Mouse (Mus musculus) megakaryocyte, embryonic 14.5 days (primary cell): ENCODE data around the gene Mlkl. TPM values are rescaled to one million over a fixed set of nuclear protein-coding genes. Genes with fewer than 3 reads are reported as not detected.

ENCODE experiments used
- H3K27me3 ChIP-seq: replicated peaks from 2 replicates; pipeline ENCODE3; 2012; ENCODE audit warnings: inconsistent platforms
- H3K36me3 ChIP-seq: replicated peaks from 2 replicates; pipeline ENCODE3; 2012; ENCODE audit warnings: low read length, inconsistent platforms, mixed read lengths
- H3K4me1 ChIP-seq: 2 replicates; pipeline ENCODE4 v1.6.1; 2012; ENCODE audit warnings: inconsistent platforms
- H3K4me3 ChIP-seq: replicated peaks from 2 replicates; pipeline ENCODE3; 2012; ENCODE audit warnings: moderate library complexity, mild to moderate bottlenecking, inconsistent platforms
- H3K9me3 ChIP-seq: 2 replicates; pipeline ENCODE4 v1.6.1; 2012; ENCODE audit warnings: inconsistent platforms
- FLI1 ChIP-seq: IDR thresholded peaks from 2 replicates; pipeline ENCODE4 v1.6.1; 2012; ENCODE audit warnings: low read length, inconsistent platforms, mixed read lengths
- GATA1 ChIP-seq: IDR thresholded peaks from 3 replicates; pipeline ENCODE4 v1.6.1; 2012; ENCODE audit warnings: mixed read lengths, low read length, inconsistent platforms, borderline replicate concordance
- polyA plus RNA-seq: library from polyadenylated mRNA; stranded (reverse); fragments of >175 nt; gene quantifications from 2 replicates; pipeline ENCODE4 v1.2.3, GENCODE M21; 2012; ENCODE audit warnings: low replicate concordance; ENCODE audit not compliant: insufficient read depth

Gene Mlkl
- polyA plus RNA-seq, result 3.8 TPM in 1 of 2 replicates, not detected in the other

DNA sequence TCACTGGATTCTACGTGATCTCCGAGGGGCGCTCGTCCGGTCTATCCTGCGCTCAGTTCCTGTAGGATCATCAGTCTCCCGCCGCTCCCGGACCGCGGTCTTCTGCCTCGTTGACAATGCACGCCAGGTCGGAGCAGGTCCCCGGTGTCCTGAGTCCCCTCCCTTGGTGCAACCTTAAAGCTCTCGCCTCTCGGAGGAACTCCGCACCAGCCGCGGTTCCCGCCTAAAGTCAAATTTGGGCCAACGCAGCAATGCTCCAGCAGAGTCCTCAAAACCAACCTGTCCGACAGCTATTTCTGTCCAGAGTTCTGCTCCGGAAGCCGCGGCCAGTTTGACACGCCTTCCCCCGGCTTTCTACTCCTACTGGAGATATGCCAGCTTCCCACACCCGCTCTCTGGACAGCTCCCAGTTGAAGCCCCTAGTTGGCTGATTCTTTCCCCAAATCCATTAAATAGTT, at the start of gene Mlkl:
Gene Mlkl (minus strand): TSS at position 288 of the 458 bp plus-strand sequence.
- Histone ChIP-seq H3K4me3 (peak within 1 kb of the TSS; percentile 95), H3K9me3 (no peaks in the 10 kb centered on the region; the same call in 1 of the 2 replicates), H3K4me1 (peaks cover 21% of the 10 kb centered on the region), H3K36me3 (peaks cover 5% of the 10 kb centered on the region), H3K27me3 (peaks cover 14% of the 10 kb centered on the region)
- no peak for TF ChIP-seq GATA1

DNA sequence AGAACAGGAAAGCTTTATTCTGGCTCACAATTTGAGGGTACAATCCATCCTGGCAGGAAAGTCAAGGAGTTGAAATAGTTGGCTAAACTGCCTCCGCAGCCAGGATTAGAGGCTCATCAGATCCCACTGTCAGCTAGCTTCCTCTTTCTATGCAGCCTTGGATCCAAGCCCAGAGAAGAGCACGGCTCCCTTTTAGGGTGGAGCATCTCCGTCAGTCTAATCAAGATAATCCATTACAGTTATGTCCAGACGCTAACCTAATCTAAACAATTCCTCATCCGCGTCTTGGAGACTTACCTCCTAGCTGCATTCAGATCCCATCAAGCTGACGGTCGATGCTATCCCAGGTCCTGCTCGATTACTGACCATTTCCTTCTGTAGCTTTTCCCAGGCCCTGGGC, 47.9 kb upstream of the Mlkl start:
- H3K27me3 ChIP-seq, result peaks cover 73% of the 10 kb centered on the region

DNA sequence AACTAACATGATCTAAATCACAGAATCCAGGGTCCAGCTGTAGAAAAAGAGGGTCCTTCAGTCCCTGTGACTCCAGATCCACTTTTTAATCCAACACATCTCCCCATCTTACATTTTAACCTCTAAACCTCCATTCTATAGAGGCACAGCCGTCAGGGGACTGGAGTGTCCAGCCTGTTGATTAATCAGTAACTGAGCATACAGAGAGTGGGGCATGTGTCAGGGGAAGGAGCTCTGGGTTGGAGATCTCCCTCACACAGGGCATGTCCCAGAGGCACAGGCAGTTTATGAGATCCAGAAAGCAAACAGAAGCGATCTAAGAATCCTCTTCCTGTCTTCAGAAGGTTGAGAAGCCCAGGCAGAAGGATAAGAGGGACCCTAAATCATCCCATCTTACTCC, 46.7 kb upstream of the Mlkl start:
- no peaks in the 10 kb centered on the region for H3K36me3 ChIP-seq

More for the DNA sequence above, 47.9 kb upstream of the Mlkl start:
- H3K9me3 ChIP-seq, result 0 out of 2 replicates have a peak, but pooled peaks cover 3% of the 10 kb centered on the region
- H3K36me3 ChIP-seq, result no peaks in the 10 kb centered on the region
- H3K4me1 ChIP-seq, result no peaks in the 10 kb centered on the region
- no peak overlapping the region for H3K4me3 ChIP-seq
- no peak for TF ChIP-seq FLI1
- TF ChIP-seq GATA1, result no peak

DNA sequence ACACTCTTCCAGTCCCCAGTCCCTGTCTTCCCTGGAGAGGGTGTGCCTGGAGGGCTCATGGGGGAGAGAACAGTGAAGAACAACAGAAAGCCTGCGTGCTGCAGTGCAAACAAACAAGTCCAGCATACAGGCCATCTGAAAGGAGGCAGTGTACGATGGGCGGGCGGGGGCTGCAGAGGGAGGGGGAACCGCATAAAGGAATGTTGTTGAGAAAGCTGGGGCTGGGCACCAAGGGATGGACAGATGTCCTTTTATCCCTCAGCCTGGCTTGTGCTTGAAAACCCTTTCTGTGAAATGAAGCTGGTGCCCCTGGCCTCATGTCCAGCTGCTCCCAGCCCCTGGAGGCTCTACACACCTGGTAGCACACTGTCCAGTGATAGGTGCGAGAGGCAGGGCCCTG, 37.2 kb upstream of the Mlkl start:
- H3K36me3 ChIP-seq, result no peaks in the 10 kb centered on the region
- H3K9me3 ChIP-seq, result peaks cover 7% of the 10 kb centered on the region; the same call in 1 of the 2 replicates
- no peak overlapping the region for H3K4me3 ChIP-seq
- peaks cover 3% of the 10 kb centered on the region; the same call in 1 of the 2 replicates for H3K4me1 ChIP-seq
- H3K27me3 ChIP-seq, result peaks cover 61% of the 10 kb centered on the region
- TF ChIP-seq FLI1, result no peak
- TF ChIP-seq GATA1, result no peak

More for the DNA sequence above, 46.7 kb upstream of the Mlkl start:
- H3K27me3 ChIP-seq, result peaks cover 69% of the 10 kb centered on the region
- H3K9me3 ChIP-seq, result peaks cover 3% of the 10 kb centered on the region; the same call in 1 of the 2 replicates
- no peak overlapping the region for H3K4me3 ChIP-seq
- TF ChIP-seq FLI1 (no peak), GATA1 (no peak)
- no peaks in the 10 kb centered on the region for H3K4me1 ChIP-seq

DNA sequence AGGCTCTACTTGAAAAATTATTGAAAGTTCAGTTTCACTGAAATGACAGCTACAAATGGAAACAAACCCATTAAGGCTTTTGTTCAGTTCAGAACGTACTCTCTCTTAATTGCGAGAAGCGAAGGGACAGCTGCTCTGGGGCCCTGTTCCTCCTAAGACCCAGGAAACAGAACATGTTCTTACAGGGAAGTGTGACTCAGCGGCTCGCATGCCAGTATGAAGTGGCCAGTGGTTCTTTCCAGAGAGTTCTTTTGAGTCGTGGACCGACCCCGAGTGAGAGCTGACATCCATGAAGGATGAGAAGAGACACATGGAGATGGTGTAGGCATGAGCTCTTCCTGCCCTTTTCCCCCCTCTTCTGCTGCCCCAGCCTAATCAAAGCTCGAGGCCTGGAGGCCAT, 31.7 kb upstream of the Mlkl start:
- peaks cover 59% of the 10 kb centered on the region for H3K27me3 ChIP-seq
- no peaks in the 10 kb centered on the region for H3K4me1 ChIP-seq
- 0 out of 2 replicates have a peak, but pooled peaks cover 4% of the 10 kb centered on the region for H3K9me3 ChIP-seq
- no peak for TF ChIP-seq FLI1
- no peak for TF ChIP-seq GATA1
- no peak overlapping the region for H3K4me3 ChIP-seq
- no peaks in the 10 kb centered on the region for H3K36me3 ChIP-seq

DNA sequence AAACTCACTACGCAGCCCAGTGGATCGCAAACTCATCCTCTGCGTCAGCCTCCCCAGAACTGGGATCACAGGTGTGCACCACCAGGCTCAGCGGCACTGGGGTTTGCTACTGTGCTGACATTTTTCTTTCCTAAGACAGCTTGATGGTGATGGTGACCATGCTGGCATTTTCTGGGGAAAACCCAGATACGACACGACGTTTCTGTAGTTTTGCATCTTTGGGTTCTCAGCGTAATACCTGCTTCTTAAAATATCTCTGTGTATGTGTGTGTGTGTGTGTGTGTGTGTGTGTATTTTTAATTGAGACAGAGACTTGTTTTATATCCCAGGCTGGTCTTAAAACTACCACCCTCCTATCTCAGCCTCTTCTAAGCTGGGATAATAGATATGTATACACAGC, 29.4 kb upstream of the Mlkl start:
- H3K27me3 ChIP-seq, result peaks cover 66% of the 10 kb centered on the region
- H3K4me3 ChIP-seq, result no peak overlapping the region
- no peaks in the 10 kb centered on the region for H3K36me3 ChIP-seq
- TF ChIP-seq GATA1 (no peak), FLI1 (no peak)
- H3K9me3 ChIP-seq, result no peaks in the 10 kb centered on the region
- H3K4me1 ChIP-seq, result no peaks in the 10 kb centered on the region

DNA sequence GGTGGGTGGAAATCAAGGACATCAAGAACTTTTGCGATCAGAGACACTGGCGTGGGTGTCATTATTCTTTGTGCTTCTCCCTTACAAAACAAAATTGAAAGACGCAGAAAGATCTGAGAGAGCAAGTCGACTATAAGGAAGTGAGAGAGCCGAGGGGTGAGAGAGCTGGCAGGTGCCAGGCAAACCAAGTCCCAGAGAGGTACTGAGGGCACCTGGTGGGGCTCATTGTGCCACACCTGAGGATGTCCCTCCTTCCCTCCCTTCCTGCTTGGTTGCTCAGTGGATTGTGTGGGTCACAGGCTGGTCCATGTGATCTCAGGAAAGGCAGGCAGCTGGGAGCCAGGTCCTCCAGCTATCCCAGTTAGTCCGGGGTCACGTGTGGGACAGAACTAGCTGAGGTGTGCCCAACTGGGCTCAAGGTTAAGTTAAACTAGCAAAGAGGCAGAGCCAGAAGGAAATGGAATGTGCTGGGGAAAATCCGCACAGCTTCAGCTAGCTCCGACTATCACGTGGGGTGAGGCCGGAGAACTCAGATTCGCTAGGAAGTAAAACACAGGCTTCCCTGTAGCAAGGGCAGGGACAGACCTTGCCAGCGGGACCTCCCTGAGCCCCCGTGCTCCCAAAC, 28.7 kb upstream of the Mlkl start:
- peak overlapping the region; percentile 53 for H3K4me3 ChIP-seq
- H3K4me1 ChIP-seq, result no peaks in the 10 kb centered on the region
- no peak for TF ChIP-seq FLI1
- TF ChIP-seq GATA1, result no peak
- peaks cover 65% of the 10 kb centered on the region for H3K27me3 ChIP-seq
- no peaks in the 10 kb centered on the region for H3K36me3 ChIP-seq
- no peaks in the 10 kb centered on the region for H3K9me3 ChIP-seq

DNA sequence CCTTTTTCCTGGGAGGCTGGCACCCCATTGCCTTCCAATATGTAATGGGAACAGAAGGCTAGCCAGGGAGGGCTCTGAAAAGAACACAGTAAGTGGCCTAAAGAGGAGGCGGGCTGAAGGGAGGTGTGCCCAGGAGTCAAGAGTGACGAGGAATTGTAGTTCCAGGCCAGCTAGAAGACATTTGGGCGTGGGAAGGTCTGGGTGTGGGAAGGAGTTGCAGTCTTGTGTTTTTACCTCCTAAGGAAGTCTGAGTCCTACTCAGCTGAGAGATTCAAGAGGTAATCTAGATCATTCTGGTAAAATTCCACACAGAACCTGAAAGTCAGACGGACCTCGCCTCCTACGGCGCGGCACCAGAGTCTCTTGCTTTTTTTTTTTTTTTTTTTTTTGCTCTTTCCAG, 25.5 kb upstream of the Mlkl start:
- H3K4me1 ChIP-seq, result no peaks in the 10 kb centered on the region
- H3K4me3 ChIP-seq, result no peak overlapping the region
- H3K9me3 ChIP-seq, result peaks cover 4% of the 10 kb centered on the region; the same call in 1 of the 2 replicates
- TF ChIP-seq FLI1, result no peak
- H3K27me3 ChIP-seq, result peaks cover 69% of the 10 kb centered on the region
- no peaks in the 10 kb centered on the region for H3K36me3 ChIP-seq

DNA sequence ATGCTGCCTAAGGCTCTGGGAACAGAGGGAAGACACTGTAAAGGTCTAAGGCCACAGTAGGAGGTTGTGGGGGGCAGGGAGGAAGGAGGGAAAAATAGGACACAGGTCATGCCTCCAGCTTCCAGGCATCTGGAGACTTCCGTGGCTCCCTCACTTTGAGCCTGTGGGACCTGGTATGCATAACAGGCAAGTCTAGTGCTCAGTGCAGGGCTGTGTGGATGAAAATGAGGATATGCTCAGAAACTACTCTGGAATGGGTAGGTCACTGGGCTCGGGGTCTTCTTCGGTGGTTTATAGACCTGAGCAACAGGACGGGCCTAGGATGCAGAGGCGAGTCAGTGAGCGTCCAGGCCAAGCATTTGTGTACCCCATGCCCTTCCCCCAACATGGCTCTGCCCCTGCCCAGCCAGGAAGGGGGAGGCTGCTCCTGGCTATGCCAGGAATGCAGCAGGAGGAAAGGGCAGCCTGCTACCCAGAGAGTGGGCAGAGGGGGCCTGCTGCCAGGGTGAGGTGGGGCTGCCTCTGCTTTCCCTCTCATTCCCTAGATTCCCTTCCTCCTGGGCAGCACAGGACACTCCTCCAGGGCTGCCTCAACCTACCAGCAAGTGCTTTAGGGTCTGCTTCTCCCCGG, 22.7 kb upstream of the Mlkl start:
- H3K4me3 ChIP-seq, result no peak overlapping the region

DNA sequence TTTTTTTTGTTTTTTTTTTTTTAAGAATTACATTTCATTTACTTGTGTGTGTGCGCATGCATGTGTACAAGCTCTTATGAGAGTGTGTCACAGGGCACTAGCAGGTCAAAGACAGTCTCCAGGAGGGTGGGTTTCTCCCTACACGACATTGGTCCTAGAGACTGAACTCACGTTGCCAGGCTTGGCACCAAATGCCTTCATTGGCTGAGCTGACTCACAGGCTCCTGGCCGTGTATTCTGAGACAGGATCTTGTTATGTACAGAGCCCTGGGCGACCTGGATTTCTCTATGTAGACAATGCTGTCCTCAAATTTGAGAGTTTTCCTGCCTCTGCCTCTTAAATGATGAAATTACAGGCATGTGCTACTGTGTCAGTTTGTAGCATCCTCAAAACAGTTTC, 22.0 kb upstream of the Mlkl start:
- no peak for TF ChIP-seq GATA1
- H3K4me3 ChIP-seq, result no peak overlapping the region
- no peaks in the 10 kb centered on the region for H3K36me3 ChIP-seq
- no peaks in the 10 kb centered on the region for H3K4me1 ChIP-seq
- peaks cover 56% of the 10 kb centered on the region for H3K27me3 ChIP-seq
- H3K9me3 ChIP-seq, result peaks cover 19% of the 10 kb centered on the region

More for the DNA sequence above, 22.7 kb upstream of the Mlkl start:
- TF ChIP-seq FLI1, result no peak
- TF ChIP-seq GATA1, result no peak
- Histone ChIP-seq H3K4me1 (no peaks in the 10 kb centered on the region), H3K27me3 (peaks cover 59% of the 10 kb centered on the region), H3K9me3 (peaks cover 13% of the 10 kb centered on the region), H3K36me3 (no peaks in the 10 kb centered on the region)
